Mouse (Mus musculus) liver, embryonic 14.5 days (tissue): ENCODE results near the gene Amotl2. TPM values are rescaled to one million over a fixed set of nuclear protein-coding genes. Genes with fewer than 3 reads are reported as not detected.

ENCODE experiments used
- ATAC-seq: fragments of 200-750 bp; cut with Nextera tagmentation; 2 replicates; pipeline ENCODE4 v1.8.0; 2017; ENCODE audit warnings: moderate number of reproducible peaks, mild to moderate bottlenecking, moderate library complexity; ENCODE audit not compliant: insufficient read depth
- DNase-seq, 3 experiments: peaks; one replicate each; pipeline ENCODE4 v3.0.0-alpha.2; 2012 to 2013; ENCODE audit warnings: low read depth in 3 of 3, low spot score in 3 of 3
- H3K27ac ChIP-seq: fragments of 300-500 bp; sonication (generic); 2 replicates; pipeline ENCODE4 v1.5.1; 2014; ENCODE audit warnings: moderate library complexity, mild to moderate bottlenecking, control low read depth, inconsistent platforms
- H3K27me3 ChIP-seq: fragments of 300-500 bp; sonication (generic); 2 replicates; pipeline ENCODE4 v1.6.1; 2014; ENCODE audit warnings: mild to moderate bottlenecking, low read length, moderate library complexity; ENCODE audit not compliant: control insufficient read depth, insufficient read depth
- H3K36me3 ChIP-seq: fragments of 300-500 bp; sonication (generic); replicated peaks from 2 replicates; pipeline ENCODE4 v1.6.1; 2014; ENCODE audit warnings: low read depth; ENCODE audit not compliant: control insufficient read depth, insufficient read depth
- H3K4me1 ChIP-seq, 2 experiments: fragments of 200-500 bp in 1 of 2; fragments of 300-500 bp in 1 of 2; sonication (generic) in 1 of 2; replicated peaks; 2 replicates each; pipeline ENCODE4 v1.6.1; 2012 to 2014; ENCODE audit warnings: antibody characterized with exemption in 1 of 2, inconsistent platforms in 1 of 2, low read length in 1 of 2; ENCODE audit not compliant: control insufficient read depth in 2 of 2, insufficient read depth in 2 of 2
- H3K4me2 ChIP-seq: fragments of 300-500 bp; sonication (generic); 2 replicates; pipeline ENCODE4 v1.6.1; 2014; ENCODE audit warnings: low read depth, mild to moderate bottlenecking, control low read depth, moderate library complexity
- H3K4me3 ChIP-seq, 2 experiments: fragments of 200-500 bp in 1 of 2; fragments of 300-500 bp in 1 of 2; sonication (generic) in 1 of 2; 2 replicates each; pipeline ENCODE4 v1.5.1; 2012 to 2014; ENCODE audit warnings: low read depth in 2 of 2, low read length in 2 of 2, mild to moderate bottlenecking in 2 of 2, control low read depth in 1 of 2, inconsistent platforms in 1 of 2, moderate library complexity in 1 of 2; ENCODE audit not compliant: insufficient read depth in 1 of 2
- H3K9ac ChIP-seq: fragments of 300-500 bp; sonication (generic); replicated peaks from 2 replicates; pipeline ENCODE4 v1.6.1; 2014; ENCODE audit warnings: mild to moderate bottlenecking, control low read depth, moderate library complexity
- H3K9me3 ChIP-seq: fragments of 300-500 bp; sonication (generic); 2 replicates; pipeline ENCODE4 v1.6.1; 2016; ENCODE audit warnings: low read length, mixed read lengths; ENCODE audit not compliant: control insufficient read depth
- CTCF ChIP-seq: IDR thresholded peaks from 2 replicates; pipeline ENCODE4 v1.5.1; 2016; ENCODE audit warnings: antibody characterized with exemption, low read depth, control low read depth
- EP300 ChIP-seq: IDR thresholded peaks from 2 replicates; pipeline ENCODE4 v1.6.1; 2016; ENCODE audit warnings: antibody characterized with exemption, low read depth
- WGBS: fragments of 180-500 bp; shearing (Covaris S2); extraction: QIAGEN DNeasy Blood & Tissue Kit; methylation state at CpG from one replicate; pipeline ENCODE4 v1.1.7; 2014; ENCODE audit not compliant: insufficient replicate concordance; 5-methylcytosine and 5-hydroxymethylcytosine counted together
- polyA plus RNA-seq, 2 experiments: library from polyadenylated mRNA; depleted of rRNA in 1 of 2; stranded (reverse) in 1 of 2; unstranded in 1 of 2; fragments of >200 nt; fragmentation: Nextera tagmentation in 1 of 2; extraction: Ambion mirVana in 1 of 2; gene quantifications; 2 replicates each; pipeline versions ENCODE4 v1.2.1 to v1.2.3; 2012 to 2014

The Amotl2 gene
- polyA plus RNA-seq, 2 experiments, result 2.5 to 2.6 TPM

DNA sequence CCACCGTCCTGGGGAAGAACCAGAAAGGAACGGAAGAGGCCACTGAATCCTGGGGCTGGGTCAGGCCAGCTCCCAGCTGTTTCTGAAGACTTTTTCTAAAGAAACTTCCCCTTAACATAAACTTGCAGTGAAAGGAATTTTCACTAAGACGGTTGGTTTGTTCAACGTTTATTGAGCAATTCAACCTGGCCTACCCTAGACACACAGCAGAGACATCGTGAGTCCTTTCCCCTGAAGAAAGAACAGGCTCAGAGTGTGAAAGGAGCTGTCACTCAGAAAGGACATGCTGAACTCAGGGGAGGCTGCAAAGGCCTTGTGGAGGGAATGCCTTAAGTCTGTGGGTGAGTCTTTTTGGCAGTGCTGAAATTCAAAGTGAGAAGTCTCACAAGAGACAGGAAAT lies 31.4 kb downstream of the Amotl2 start:
- no peak overlapping the region for H3K4me3 ChIP-seq
- no peaks in the 10 kb centered on the region for H3K27me3 ChIP-seq
- 34% methylated on average over 5 of the region's 5 CpGs for WGBS
- H3K9me3 ChIP-seq, result no peaks in the 10 kb centered on the region
- ATAC-seq (no peak), DNase-seq (no peak)
- no peak overlapping the region for H3K9ac ChIP-seq
- H3K27ac ChIP-seq, result no peak overlapping the region
- no peak overlapping the region for H3K4me2 ChIP-seq
- 0 out of 4 replicates have a peak, but pooled peaks cover 0 to 2% of the 10 kb centered on the region in 2 experiments for H3K4me1 ChIP-seq
- H3K36me3 ChIP-seq, result no peaks in the 10 kb centered on the region
- TF ChIP-seq CTCF (no peak), EP300 (no peak)

DNA sequence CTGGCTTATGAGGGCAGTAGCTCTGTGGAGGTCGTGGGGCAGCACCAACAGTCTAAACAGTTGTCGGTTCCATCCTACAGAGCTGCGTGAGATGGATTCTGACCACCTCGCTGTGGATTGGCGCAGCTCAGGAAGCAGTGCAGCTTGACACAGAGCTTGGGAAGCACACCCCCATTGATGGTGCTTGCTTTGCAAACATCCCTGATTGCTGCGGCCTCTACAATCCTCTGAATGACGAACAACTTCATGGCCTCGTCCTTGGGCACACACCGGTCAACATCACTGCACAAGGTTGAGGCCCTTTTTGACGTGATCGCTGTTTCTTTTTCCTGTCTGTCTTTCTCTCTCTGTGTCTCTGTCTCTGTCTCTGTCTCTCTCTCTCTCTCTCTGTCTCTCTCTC lies 32.7 kb downstream of the Amotl2 start:
- peaks cover 0 to 2% of the 10 kb centered on the region in 2 experiments; a peak in 1 of 4 replicates for H3K4me1 ChIP-seq
- ATAC-seq (no peak), DNase-seq (no peak)
- H3K36me3 ChIP-seq, result no peaks in the 10 kb centered on the region
- H3K9me3 ChIP-seq, result no peaks in the 10 kb centered on the region
- H3K27me3 ChIP-seq, result no peaks in the 10 kb centered on the region
- no peak overlapping the region for H3K9ac ChIP-seq
- 69% methylated on average over 11 of the region's 11 CpGs for WGBS
- TF ChIP-seq CTCF (no peak), EP300 (no peak)
- no peak overlapping the region for H3K4me2 ChIP-seq
- no peak overlapping the region for H3K27ac ChIP-seq
- H3K4me3 ChIP-seq, result no peak overlapping the region

GRCm38 (mm10) chr9:102751632-102752303 lies 35.3 kb downstream of the Amotl2 start:
- TF ChIP-seq EP300, result no peak
- no peak for TF ChIP-seq CTCF
- ATAC-seq, result no peak

GRCm38 (mm10) chr9:102753299-102753698 lies 36.8 kb downstream of the Amotl2 start:
- Histone ChIP-seq H3K4me3 (no peak overlapping the region), H3K9me3 (no peaks in the 10 kb centered on the region), H3K27ac (no peak overlapping the region), H3K4me2 (no peak overlapping the region), H3K9ac (no peak overlapping the region), H3K27me3 (no peaks in the 10 kb centered on the region), H3K36me3 (no peaks in the 10 kb centered on the region), H3K4me1 (peaks cover 0 to 2% of the 10 kb centered on the region in 2 experiments; a peak in 1 of 4 replicates)
- DNase-seq, result no peak
- TF ChIP-seq EP300 (no peak), CTCF (no peak)
- no peak for ATAC-seq

More at GRCm38 (mm10) chr9:102751632-102752303, 35.3 kb downstream of the Amotl2 start:
- no peak overlapping the region for H3K9ac ChIP-seq
- H3K27ac ChIP-seq, result no peak overlapping the region
- no peaks in the 10 kb centered on the region for H3K9me3 ChIP-seq
- H3K4me3 ChIP-seq, result no peak overlapping the region
- no peaks in the 10 kb centered on the region for H3K27me3 ChIP-seq
- peaks cover 0 to 2% of the 10 kb centered on the region in 2 experiments; a peak in 1 of 4 replicates for H3K4me1 ChIP-seq
- H3K4me2 ChIP-seq, result no peak overlapping the region
- no peak for DNase-seq
- WGBS, result 71% methylated on average over 5 of the region's 5 CpGs
- H3K36me3 ChIP-seq, result no peaks in the 10 kb centered on the region

- TF ChIP-seq CTCF, result no peak
- TF ChIP-seq EP300, result no peak
- no peak overlapping the region for H3K4me2 ChIP-seq
- H3K4me1 ChIP-seq, result no peaks in the 10 kb centered on the region; a peak in 1 of 4 replicates
- DNase-seq, result no peak
- no peaks in the 10 kb centered on the region for H3K27me3 ChIP-seq
- H3K27ac ChIP-seq, result no peak overlapping the region
- H3K36me3 ChIP-seq, result no peaks in the 10 kb centered on the region
- H3K9me3 ChIP-seq, result no peaks in the 10 kb centered on the region
- H3K9ac ChIP-seq, result no peak overlapping the region
- ATAC-seq, result no peak
- H3K4me3 ChIP-seq, result no peak overlapping the region
- 55% methylated on average over 4 of the region's 4 CpGs for WGBS
Observed at GRCm38 (mm10) chr9:102755161-102755560, 38.7 kb downstream of the Amotl2 start.
